Mouse (Mus musculus): ENCODE results near the gene Acsl5. TPM values are rescaled to one million over a fixed set of nuclear protein-coding genes. Genes with fewer than 3 reads are reported as not detected.

Acsl5 gene
- 22.3 and 24.4 TPM in 2 replicates for polyA plus RNA-seq (2021; fragmentation: Nextera tagmentation)
- long read RNA-seq, experiment 1, full-length matches to known transcripts, result 270 of 332 reads
- long read RNA-seq, experiment 1, partial matches to known transcripts, result 25 of 332 reads
- long read RNA-seq, experiment 1, other reads (novel, unspliced or antisense), result 37 of 332 reads
- long read RNA-seq, experiment 2, full-length matches to known transcripts, result 32 of 72 reads
- long read RNA-seq, experiment 2, partial matches to known transcripts, result 32 of 72 reads
- long read RNA-seq, experiment 2, other reads (novel, unspliced or antisense), result 8 of 72 reads

GRCm38 (mm10) chr19:55251383-55252124 is at the start of gene Acsl5:
TSS of gene Acsl5 (plus strand) at chr19:55251938.

GRCm38 (mm10) chr19:55241186-55241645 is 10.5 kb upstream of the Acsl5 start, which contains the start of gene Gucy2g:
TSS of gene Gucy2g (minus strand) at chr19:55241236.

GRCm38 (mm10) chr19:55315452-55316108 is 63.8 kb downstream of the Acsl5 start, which contains the start of gene Zdhhc6:
TSS of gene Zdhhc6 (minus strand) at chr19:55316032.

GRCm38 (mm10) chr19:55316109-55316714 is 64.5 kb downstream of the Acsl5 start, which contains the start of gene Vti1a:
TSS of gene Vti1a (plus strand) at chr19:55316295.

Other genes starting within 250 kb of the Acsl5 start
- gene Gpam, start 124.7 kb upstream of the Acsl5 start, polyA plus RNA-seq (2021; fragmentation: Nextera tagmentation), result 7.4 and 11.2 TPM in 2 replicates
- 0.11 and 0.22 TPM in 2 replicates for gene Tectb, start 71.2 kb upstream of the Acsl5 start, polyA plus RNA-seq (2021; fragmentation: Nextera tagmentation)
- gene Gucy2g, start 10.7 kb upstream of the Acsl5 start, polyA plus RNA-seq (2021; fragmentation: Nextera tagmentation), result 2.3 and 3.9 TPM in 2 replicates
- gene Zdhhc6, start 64.1 kb downstream of the Acsl5 start, polyA plus RNA-seq (2021; fragmentation: Nextera tagmentation), result 29.9 and 34.6 TPM in 2 replicates
- gene Vti1a, start 64.4 kb downstream of the Acsl5 start, polyA plus RNA-seq (2021; fragmentation: Nextera tagmentation), result 22.7 and 24.7 TPM in 2 replicates